Mouse (Mus musculus) ES-Bruce4 (cell line): Measurements from ENCODE around the gene Slc22a16.

Experiments used
- CTCF ChIP-seq: IDR thresholded peaks from one replicate; pipeline ENCODE4 v1.8.1; 2011; ENCODE audit warnings: low read depth, low read length
- EP300 ChIP-seq: IDR thresholded peaks from 2 replicates; pipeline ENCODE4 v1.6.1; 2011; ENCODE audit warnings: low read depth, low read length; ENCODE audit not compliant: insufficient read depth

GRCm38 (mm10) chr10:40640406-40640805 is 70.3 kb downstream of the Slc22a16 start:
- no peak for TF ChIP-seq CTCF
- 0 out of 2 replicates have a peak, but pooled peaks have one; percentile 42 for TF ChIP-seq EP300
